Mouse (Mus musculus) spleen, postnatal 10 days (tissue): Measurements from ENCODE around the gene Phc2.
"Not testable (repeated sequence)": the region's sequence is repeated elsewhere in the genome, so short reads cannot be mapped to it uniquely, and the experiment has no call there.

Experiments
- DNase-seq, 2 experiments: peaks; one replicate each; pipeline ENCODE4 v3.0.0; 2021 to 2022; ENCODE audit warnings: low spot score in 2 of 2

Phc2 gene

GRCm38 (mm10) chr4:128645896-128646295, 8.6 kb upstream of the Phc2 start:
- DNase-seq: no peak

- no peak for DNase-seq
Observed at GRCm38 (mm10) chr4:128646762-128647161, 7.7 kb upstream of the Phc2 start.

DNA sequence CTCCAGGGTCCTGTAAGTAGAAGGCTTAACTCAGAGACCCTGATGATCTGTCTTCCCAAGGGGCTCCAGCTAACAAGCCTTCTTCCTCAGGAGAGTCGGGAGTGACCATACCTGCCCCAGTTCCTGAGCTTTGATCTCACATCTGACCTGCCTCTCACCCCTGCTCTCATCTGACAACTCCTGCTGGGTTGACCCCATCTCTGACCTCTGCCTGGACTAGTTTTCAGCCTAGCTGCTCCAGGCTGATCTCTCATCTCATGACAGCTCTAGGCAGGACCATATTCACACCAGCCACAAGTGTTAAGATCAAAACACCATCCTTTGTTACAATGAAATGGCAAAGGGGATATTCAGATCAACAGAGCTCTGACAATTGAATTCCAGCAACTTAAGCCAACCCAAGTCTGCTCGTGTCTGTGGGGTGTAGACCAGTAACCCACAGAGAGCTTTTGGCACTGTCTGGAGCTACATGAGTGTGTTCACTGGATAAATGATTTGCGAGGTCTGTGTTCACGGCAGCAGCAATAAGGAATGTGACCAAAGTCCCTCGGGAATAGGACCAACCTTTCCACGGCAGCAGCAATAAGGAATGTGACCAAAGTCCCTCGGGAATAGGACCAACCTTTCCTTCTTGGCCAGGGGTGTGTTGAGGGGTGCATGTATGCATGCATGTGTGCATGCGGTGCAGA, 5.8 kb upstream of the Phc2 start:
- no peak for DNase-seq

DNA sequence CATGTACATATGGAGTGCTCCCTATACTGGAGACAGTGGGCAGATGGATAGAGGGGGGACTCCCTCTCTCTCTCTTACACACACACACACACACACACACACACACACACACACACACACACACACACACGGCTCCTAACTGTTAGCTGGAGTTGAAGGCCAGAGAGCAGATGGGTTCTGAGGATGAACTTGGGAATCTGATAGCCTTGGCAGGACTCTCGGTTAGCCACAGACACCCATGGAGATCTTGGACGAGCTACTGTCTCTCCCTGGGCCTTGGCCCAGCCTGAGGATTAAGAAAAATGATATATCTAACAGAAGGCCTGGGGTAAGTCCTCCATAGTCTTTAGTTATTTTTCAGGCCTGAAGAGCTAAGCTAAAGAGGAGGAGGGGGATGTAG, 3.0 kb upstream of the Phc2 start:
- no peak for DNase-seq

GRCm38 (mm10) chr4:128652584-128653298, 1.8 kb upstream of the Phc2 start:
- no peak for DNase-seq

DNA sequence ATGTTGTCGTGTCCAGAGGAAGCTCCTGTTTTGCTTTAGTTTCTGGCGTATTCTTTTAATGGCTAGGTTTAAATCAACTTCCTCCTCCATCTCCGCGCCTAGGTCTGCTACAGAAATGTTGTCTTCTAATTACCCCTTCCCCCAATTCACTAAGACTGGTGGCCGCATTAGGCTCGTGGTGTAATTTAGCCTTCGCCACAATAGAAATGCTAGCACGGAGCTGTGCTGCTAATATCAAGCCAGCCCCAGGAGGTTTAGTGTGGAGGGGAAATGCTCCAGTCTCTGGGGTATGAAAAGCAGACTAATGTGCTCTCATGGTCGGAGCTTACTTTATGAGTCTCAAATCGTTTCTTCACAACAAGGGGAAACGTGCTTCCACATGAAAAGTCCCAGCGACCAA, 944 bp downstream of the Phc2 start:
- no peak for DNase-seq

- no peak for DNase-seq
Observed at GRCm38 (mm10) chr4:128660196-128660595, 5.7 kb downstream of the Phc2 start.

DNA sequence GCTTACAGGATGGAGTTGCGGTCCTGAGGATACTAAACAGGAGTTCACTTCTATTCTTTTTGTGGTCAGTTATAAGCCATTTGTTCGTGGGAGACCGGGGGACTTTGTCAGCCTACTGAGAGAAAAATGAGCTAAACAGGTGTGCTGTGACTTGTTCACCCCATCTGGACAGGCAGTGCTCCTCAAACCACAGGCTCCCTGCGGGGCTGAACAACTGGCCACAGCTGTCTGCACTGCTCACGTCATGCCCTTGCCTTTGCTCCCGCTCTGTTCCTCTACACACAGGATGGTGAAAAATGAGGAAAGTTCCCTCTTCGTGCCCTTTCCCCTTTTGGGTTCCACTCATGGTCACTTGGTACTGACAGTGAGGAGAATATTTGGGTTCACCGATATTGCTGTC, 6.6 kb downstream of the Phc2 start:
- DNase-seq: no peak

GRCm38 (mm10) chr4:128664002-128664401, 9.5 kb downstream of the Phc2 start:
- DNase-seq: no peak

DNA sequence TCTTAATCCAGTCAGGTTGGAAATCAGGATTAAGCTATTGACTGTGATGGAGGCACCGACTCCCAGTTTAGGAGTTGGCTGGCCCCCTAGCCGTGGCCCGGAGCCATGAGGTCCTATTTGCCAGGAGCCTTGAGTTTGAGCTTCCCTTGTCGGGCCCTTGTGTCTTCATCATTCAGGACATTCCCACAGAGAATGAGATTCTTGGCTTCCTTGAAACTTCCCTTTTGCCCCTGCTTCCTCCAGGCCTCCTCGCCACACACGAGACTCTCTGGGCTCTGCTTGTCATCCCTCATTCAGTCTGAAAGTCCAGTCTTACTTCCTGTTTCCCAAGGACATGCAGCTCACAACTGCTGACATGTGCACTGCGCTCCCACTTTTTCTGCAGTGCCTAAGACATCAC, 11.9 kb downstream of the Phc2 start:
- not testable (repeated sequence) for DNase-seq

DNA sequence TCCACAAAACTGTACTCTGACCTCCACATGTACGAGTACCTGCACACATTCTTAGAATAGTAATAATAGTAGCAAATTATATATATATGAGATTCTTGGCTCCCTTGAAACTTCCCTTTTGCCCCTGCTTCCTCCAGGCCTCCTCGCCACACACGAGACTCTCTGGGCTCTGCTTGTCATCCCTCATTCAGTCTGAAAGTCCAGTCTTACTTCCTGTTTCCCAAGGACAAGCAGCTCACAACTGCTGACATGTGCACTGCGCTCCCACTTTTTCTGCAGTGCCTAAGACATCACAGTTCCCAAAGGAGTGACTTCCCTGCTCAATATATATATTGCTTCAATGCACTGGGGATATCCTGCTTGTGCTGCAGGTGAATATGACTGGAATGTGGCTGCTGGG, 12.7 kb downstream of the Phc2 start:
- DNase-seq: not testable (repeated sequence)

- no peak for DNase-seq
Observed at GRCm38 (mm10) chr4:128669229-128669628, 14.7 kb downstream of the Phc2 start.

DNA sequence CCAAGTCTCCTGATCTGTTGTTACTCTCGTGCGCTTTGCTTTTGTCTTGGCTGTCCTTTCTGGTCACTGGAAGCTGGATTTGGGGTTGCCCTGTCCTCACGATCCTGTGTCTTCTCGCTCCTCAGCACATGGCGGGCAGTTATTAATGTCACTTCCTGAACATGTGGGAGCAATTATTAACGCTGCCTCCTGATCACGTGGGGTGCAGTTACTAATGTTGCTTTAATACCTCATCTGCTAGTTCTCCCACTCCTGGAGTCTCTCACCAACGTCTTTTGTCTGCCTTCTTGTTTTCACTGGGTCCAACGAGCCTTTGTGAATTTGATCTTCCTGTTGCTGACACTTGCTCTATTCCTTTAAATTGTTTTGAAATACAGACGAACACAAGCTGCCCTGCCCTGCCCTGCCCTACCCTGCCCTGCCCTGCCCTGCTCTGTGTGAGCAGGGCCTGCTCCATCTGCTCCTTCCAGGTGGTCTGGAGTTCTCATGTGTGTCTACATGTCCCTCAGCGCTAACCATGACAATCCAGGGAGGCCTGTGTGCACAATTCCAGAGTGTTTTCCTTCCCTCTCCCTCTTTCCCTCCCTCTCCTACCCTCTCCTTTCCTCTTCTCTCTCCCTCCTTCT, 16.2 kb downstream of the Phc2 start:
- no peak for DNase-seq

DNA sequence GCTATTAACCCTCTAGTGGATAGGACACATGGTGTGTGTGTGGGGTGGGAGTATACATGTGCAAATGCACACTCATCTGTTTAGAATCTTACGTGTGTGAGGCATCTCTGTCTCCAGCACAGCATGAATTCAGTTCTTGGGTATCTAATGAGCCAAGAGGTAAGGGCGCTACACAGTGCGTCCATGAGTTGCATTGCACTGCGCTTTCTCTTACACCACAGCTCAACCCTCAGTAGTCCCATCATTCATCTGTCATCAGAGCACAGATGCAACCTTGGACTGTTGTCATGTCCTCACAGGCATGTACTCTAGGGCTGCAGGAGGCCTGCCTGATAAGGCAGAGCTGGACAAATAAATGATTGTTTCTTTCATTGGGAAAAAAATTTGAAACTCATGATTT, 18.0 kb downstream of the Phc2 start:
- no peak for DNase-seq

DNA sequence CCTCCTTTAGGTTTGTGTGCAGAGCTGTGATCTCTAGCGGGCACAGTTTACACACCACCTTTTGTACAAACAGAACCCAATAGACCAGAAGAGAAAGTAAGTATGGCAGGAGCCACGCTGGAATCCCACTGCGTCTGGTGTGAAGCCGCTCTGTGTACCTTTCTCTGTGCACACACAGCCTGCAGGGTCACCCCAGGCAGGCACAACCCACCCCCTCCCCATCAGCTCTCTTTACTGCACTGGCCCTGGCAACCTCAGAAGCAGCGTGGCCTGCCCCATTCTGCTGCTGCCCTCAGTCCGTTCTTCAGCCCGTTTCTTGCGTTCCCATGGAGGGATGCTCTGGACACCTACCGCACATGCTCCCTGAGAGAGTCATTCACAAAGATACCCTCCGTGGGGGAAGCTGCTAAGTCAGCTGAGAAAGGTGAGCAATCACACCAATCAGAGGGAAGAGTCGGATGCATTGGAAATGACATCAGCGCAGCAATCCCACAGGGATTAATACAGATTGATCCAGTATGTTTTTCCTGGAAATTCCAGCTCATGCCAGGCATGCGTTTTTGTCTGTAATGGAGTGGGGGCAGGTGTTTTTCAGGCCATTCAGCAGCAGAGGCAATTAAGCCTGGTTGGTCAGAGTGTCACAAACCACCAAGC, 24.2 kb downstream of the Phc2 start:
- no peak for DNase-seq

GRCm38 (mm10) chr4:128681126-128681525, 26.6 kb downstream of the Phc2 start:
- no peak for DNase-seq

DNA sequence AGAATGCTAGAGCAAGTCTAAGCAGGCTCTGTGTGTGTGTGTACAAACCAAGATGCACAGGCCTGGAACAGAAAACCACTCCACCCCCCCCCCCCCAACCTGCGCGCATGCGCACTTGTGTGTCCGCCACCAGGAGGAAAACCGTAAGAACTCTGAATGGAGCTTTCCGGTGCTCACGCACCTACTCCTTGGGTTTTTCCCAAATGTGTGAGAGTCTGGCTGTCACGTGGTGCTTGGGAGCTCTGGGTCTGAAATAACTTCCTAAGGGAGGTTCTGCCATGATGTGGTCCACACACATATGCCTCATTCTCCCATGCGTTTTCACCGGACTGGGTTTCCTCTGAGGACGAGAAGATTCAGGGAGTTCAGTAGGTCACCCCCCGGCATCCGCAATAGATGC, 27.8 kb downstream of the Phc2 start:
- no peak for DNase-seq

- no peak for DNase-seq
Observed at GRCm38 (mm10) chr4:128683706-128684105, 29.2 kb downstream of the Phc2 start.

- no peak for DNase-seq
Observed at GRCm38 (mm10) chr4:128684108-128684507, 29.6 kb downstream of the Phc2 start.

- DNase-seq: no peak
Observed at GRCm38 (mm10) chr4:128688513-128688913, 34.0 kb downstream of the Phc2 start.

GRCm38 (mm10) chr4:128688976-128689375, 34.5 kb downstream of the Phc2 start:
- DNase-seq: no peak

GRCm38 (mm10) chr4:128689739-128690304, 35.3 kb downstream of the Phc2 start:
- DNase-seq: no peak
